Mouse (Mus musculus): ENCODE measurements around the gene Zfp39.
A peak's percentile ranks its signal among the peaks of the same experiment; 100 is the strongest.

The Zfp39 gene

GRCm38 (mm10) chr11:58903511-58904409 is at the start of gene Zfp39:
Gene Zfp39, minus strand, starts transcription at chr11:58904225.
- peak; percentile 93 for DNase-seq (ENCODE audit: low spot score)

DNA sequence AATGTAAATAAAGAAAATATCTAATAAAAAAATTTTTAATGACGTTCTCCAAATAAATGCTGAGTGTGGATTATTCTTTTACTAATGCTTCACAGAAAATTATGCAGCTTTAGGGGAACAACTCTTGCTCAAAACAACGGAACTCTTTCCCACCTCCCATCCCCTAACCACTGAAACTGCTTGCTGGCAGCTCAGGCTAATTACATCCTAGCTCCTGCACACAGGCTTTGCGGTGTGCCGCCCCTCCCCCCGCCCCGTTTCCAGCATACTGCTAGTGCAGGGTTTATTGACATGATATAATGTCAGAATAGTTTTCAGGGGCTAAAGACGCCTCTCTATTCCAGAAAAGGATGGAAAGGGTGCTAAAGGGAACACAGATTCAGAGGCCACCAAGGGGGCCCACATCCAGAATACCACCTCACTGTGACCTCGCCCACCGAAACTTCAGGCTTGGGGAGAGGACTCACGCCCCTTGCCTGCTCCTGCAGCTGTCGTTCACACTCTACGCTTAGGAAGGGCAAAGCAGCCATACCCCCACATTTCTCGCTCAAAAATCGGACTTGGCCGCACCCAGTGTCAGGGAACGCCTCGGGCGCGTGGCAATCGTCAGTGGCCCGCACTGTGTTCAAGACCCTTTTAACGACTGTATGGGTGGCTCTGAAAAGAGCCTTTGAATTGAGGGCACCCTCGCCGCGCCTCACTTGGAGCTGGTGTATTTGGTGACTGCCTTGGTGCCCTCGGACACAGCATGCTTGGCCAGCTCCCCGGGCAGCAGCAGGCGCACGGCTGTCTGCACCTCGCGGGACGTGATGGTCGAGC is 49.5 kb upstream of the Zfp39 start:
- peak; percentile 19 for DNase-seq (ENCODE audit: low spot score)

DNA sequence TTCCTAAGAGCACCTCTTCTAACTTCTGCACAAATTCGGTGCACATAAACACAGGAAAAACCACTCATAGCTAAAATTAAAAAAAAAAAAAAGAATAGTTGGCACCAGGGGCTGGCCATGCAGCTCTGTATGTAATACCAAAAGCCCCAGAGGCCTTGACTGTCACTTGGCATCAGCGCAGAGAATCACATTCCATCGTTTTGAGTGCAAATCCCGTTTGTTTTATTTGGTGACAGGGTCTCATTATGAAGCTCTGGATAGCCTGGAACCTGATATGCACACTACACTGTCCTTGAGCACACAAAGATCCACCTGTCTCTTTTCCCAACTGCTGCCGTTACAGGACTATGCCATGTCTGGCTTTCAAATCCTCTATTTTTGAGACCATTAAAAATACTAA is 47.2 kb upstream of the Zfp39 start:
- no peak for DNase-seq (ENCODE audit: low spot score)

DNA sequence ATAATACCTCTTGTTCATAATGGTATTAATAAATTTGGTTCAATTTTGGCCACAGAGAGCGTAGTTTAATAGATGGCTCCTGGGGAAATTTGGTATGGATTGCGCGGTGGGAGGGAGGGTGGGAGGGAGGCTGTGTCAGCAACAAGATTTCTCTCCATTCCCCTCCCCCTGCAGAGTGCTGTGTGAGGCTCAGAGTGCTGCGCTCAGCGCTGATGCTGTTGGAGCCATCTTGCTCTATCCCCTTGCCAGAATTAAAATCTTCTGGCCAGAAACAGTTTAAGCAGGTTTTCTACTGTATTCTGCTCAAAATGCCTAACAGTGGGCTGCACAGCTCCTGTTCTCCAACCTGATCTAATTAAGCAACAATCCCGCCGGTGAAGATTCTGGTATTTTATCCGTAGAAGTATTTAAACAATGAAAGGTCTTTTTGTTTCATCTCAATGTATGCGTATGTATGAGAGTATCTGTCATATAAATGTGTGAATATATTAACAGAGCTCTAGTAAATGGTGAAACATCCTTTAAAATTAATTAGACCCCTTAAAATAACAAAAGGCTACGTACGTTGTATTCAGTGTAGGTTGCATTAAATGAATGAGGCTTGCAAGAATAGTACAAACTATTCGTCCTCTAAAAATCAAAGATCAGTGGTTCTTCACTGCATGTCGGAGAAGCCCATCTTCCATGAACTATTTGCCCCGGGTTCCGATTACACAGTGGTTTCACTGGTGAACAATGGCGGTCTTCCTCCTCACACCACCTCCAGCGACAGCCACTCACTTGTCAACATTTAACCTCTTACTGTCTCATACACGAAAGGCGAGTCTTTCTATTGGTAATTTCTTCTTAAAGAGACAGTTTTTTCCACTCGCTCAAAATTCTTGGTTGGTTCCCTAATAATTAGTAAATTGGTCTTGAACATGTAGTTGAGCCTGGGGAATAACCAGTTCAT is 45.7 kb upstream of the Zfp39 start:
- no peak for DNase-seq (ENCODE audit: low spot score)

GRCm38 (mm10) chr11:58948542-58949479 is 44.8 kb upstream of the Zfp39 start, which contains the start of gene Hist3h2ba:
Gene Hist3h2ba, plus strand, starts transcription at chr11:58948920.
- DNase-seq (ENCODE audit: low spot score), result peak; percentile 71

- DNase-seq (ENCODE audit: low spot score), result peak; percentile 36
Observed at GRCm38 (mm10) chr11:58947798-58948528, 43.9 kb upstream of the Zfp39 start.

GRCm38 (mm10) chr11:58947306-58947705 is 43.3 kb upstream of the Zfp39 start:
- DNase-seq (ENCODE audit: low spot score), result no peak

- no peak for DNase-seq (ENCODE audit: low spot score)
Observed at GRCm38 (mm10) chr11:58944136-58944535, 40.1 kb upstream of the Zfp39 start.

DNA sequence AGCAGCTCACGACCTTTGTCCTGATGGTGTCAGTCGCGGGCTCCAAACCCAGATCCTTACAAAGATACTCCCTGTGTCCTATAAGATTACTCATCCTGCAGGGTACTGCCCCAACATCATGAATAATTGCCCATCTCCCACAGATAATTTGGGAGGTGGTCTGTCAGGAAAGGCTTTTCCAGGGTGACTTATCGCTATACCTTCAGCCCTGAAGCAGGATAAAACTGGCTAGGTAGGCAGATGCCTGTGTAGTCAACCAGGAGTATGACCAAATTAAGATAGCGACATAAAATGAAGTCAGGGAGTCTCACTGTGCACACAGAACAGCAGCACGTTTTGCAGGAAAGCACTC is 35.0 kb upstream of the Zfp39 start:
- no peak for DNase-seq (ENCODE audit: low spot score)

GRCm38 (mm10) chr11:58938322-58939087 is 34.5 kb upstream of the Zfp39 start, which contains the start of gene Rnf187:
Gene Rnf187, minus strand, starts transcription at chr11:58938916.
- peak; percentile 85 for DNase-seq (ENCODE audit: low spot score)

DNA sequence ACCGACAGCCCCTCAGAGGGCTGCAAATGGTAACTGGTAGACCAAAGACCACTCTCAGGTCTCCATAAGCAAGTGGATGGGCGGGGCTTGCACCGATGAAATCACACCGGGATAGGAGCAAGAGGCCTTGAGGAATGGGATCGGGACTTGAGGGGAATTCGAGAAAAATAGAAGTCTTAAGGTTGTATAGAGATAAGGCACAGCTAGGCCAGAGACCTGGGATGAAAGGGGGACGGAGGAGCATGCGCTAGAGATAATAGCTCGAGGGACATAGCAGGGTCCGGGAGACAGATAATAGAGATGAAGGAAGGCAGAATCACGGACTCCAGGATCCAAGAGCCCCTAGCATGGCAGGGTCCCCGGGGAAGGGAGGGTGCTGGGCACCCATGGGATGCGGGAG is 33.9 kb upstream of the Zfp39 start:
- DNase-seq (ENCODE audit: low spot score), result no peak

GRCm38 (mm10) chr11:58931576-58931975 is 27.6 kb upstream of the Zfp39 start:
- DNase-seq (ENCODE audit: low spot score), result peak; percentile 22

GRCm38 (mm10) chr11:58930254-58930653 is 26.2 kb upstream of the Zfp39 start:
- DNase-seq (ENCODE audit: low spot score), result no peak

DNA sequence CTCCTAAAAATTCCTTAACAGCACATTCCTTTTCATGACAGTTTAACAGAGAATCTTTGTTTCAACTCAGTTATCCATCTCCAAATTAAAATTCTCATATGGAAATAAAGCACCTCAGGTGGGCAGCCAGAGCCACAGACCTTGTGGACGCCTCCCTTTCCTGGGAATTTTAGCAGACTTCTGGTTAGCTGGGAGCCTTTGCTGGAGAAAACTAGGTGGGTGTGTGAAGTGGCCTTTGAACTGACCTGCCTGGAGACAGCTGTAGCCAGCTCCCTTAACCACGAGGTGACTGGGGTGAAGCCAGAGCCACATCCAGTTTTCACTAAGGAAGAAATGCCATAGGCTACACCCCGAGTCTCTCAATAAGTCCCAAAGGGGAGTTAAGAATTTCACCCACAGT is 25.6 kb upstream of the Zfp39 start:
- DNase-seq (ENCODE audit: low spot score), result no peak

GRCm38 (mm10) chr11:58929055-58929454 is 25.0 kb upstream of the Zfp39 start:
- no peak for DNase-seq (ENCODE audit: low spot score)

DNA sequence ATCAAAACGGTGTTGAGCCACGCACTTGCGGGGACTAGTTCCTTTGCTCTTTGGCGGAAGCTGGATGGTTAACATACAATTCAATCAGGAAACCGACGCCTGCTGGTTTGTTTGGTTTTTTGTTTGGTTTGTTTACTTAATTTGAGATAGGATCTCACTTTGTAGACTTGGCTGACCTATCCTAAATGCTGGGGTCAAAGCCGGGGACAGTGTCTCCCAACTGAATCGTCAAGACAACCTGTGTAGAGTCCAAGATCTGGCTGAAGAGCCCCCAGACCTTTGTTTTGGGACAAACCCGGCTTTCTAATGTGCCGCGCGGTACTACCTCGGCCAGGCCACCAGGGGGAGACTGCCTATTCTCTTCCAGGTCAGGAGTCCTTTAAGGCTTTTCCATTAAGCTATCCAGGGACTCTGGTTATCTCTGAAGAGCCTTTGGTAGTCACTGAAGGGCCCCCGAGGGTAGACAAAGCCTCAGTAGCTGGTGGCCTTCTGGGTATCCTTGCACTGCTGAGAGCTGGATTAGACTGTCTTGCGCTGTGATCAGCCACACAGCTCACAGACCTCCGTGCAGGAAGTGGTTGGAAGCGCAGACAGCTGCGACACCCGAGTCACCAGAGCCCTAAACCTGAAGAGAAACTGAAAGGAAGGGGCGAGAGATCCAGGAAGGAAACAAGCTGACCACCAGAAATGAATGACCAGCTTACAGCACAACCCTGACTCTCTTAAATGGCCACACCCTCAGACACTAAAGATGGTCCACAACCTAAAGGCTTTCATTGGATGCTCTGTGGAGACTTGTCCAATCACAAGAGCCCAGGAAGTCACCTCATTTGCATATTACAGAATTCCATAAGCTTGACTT is 24.0 kb upstream of the Zfp39 start:
- DNase-seq (ENCODE audit: low spot score), result peak; percentile 87

GRCm38 (mm10) chr11:58927053-58927452 is 23.0 kb upstream of the Zfp39 start:
- DNase-seq (ENCODE audit: low spot score), result no peak

- no peak for DNase-seq (ENCODE audit: low spot score)
Observed at GRCm38 (mm10) chr11:58926651-58927050, 22.6 kb upstream of the Zfp39 start.
